Mouse (Mus musculus) brain, embryonic 14.5 days (tissue): ENCODE data around the gene Slc31a1.

Experiments
- CTCF ChIP-seq: fragments of 200-500 bp; IDR thresholded peaks from 2 replicates; pipeline ENCODE4 v1.5.1; 2012; ENCODE audit warnings: inconsistent platforms, mild to moderate bottlenecking, moderate library complexity, borderline replicate concordance; ENCODE audit not compliant: insufficient read depth, insufficient read length; ENCODE audit errors: extremely low read depth
- POLR2A ChIP-seq: fragments of 200-500 bp; IDR thresholded peaks from 2 replicates; pipeline ENCODE4 v1.6.1; 2012; ENCODE audit warnings: mild to moderate bottlenecking, inconsistent platforms, borderline replicate concordance; ENCODE audit not compliant: poor library complexity, insufficient read depth, insufficient read length, severe bottlenecking; ENCODE audit errors: extremely low read depth

GRCm38 (mm10) chr4:62440986-62441385 is 80.5 kb downstream of the Slc31a1 start:
- TF ChIP-seq CTCF (no peak), POLR2A (no peak)
